Mouse (Mus musculus) gastrocnemius, adult 2 months (tissue): Measurements from ENCODE around the gene Ctbp1. TPM values are rescaled to one million over a fixed set of nuclear protein-coding genes. Genes with fewer than 3 reads are reported as not detected.
A peak's percentile ranks its signal among the peaks of the same experiment; 100 is the strongest.

ENCODE experiments used
- DNase-seq: peaks from one replicate; pipeline ENCODE4 v3.0.0; 2022
- H3K27ac ChIP-seq: fragments of 200-600 bp; 2 replicates; pipeline ENCODE4 v1.8.1; 2022; ENCODE audit warnings: mild to moderate bottlenecking
- H3K4me3 ChIP-seq: fragments of 200-600 bp; 2 replicates; pipeline ENCODE4 v1.8.1; 2022; ENCODE audit warnings: mild to moderate bottlenecking, moderate library complexity
- CTCF ChIP-seq: fragments of 200-600 bp; IDR thresholded peaks from 2 replicates; pipeline ENCODE4 v1.8.1; 2022; ENCODE audit warnings: antibody characterized with exemption, mild to moderate bottlenecking, moderate library complexity
- intact Hi-C: fragments of 180-260 bp; cut with DNase I; formaldehyde crosslinking; loops from one replicate; pipeline ENCODE4 v1.15.1; 2025
- total RNA-seq, 2 experiments: library from RNA; stranded (reverse); gene quantifications; 2 replicates each; pipeline ENCODE4 v1.2.3; 2021

Ctbp1 gene
- total RNA-seq, 2 experiments from 2014 or later = 223 to 241 TPM

GRCm38 (mm10) chr5:33238256-33238645, 36.5 kb downstream of the Ctbp1 start:
- intact Hi-C loops = no loop called here
- Histone ChIP-seq H3K4me3 (no peak overlapping the region), H3K27ac (peak overlapping the region; percentile 75)
- TF ChIP-seq CTCF = no peak
- peak; percentile 62 for DNase-seq

GRCm38 (mm10) chr5:33237600-33238255, 37.1 kb downstream of the Ctbp1 start:
- intact Hi-C loops = no loop called here
- Histone ChIP-seq H3K27ac (peak overlapping the region; percentile 75), H3K4me3 (no peak overlapping the region)
- DNase-seq = peak; percentile 84
- TF ChIP-seq CTCF = no peak

- Histone ChIP-seq H3K27ac (peak overlapping the region; percentile 44), H3K4me3 (no peak overlapping the region)
- intact Hi-C loops = no loop called here
- no peak for TF ChIP-seq CTCF
- DNase-seq = no peak
Observed at GRCm38 (mm10) chr5:33234391-33235031, 40.3 kb downstream of the Ctbp1 start.

GRCm38 (mm10) chr5:33232791-33233190, 42.0 kb downstream of the Ctbp1 start:
- no peak for TF ChIP-seq CTCF
- intact Hi-C loops = no loop called here
- no peak overlapping the region for H3K27ac ChIP-seq
- no peak for DNase-seq
- H3K4me3 ChIP-seq = no peak overlapping the region

- H3K4me3 ChIP-seq = no peak overlapping the region
- peak; percentile 2; the same call in 1 of the 2 replicates for TF ChIP-seq CTCF
- no peak for DNase-seq
- H3K27ac ChIP-seq = peak overlapping the region; percentile 80
- intact Hi-C loops = no loop called here
Observed at GRCm38 (mm10) chr5:33230285-33230684, 44.5 kb downstream of the Ctbp1 start.

- Histone ChIP-seq H3K4me3 (peak overlapping the region; percentile 13; the same call in 1 of the 2 replicates), H3K27ac (peak overlapping the region; percentile 80)
- DNase-seq = peak; percentile 81
- intact Hi-C loops = no loop called here
- no peak for TF ChIP-seq CTCF
Observed at GRCm38 (mm10) chr5:33228428-33228827, 46.4 kb downstream of the Ctbp1 start.

GRCm38 (mm10) chr5:33225673-33226072, 49.1 kb downstream of the Ctbp1 start:
- intact Hi-C loops = no loop called here
- Histone ChIP-seq H3K27ac (peak overlapping the region; percentile 35; the same call in 1 of the 2 replicates), H3K4me3 (no peak overlapping the region)
- no peak for TF ChIP-seq CTCF
- peak; percentile 12 for DNase-seq

- H3K27ac ChIP-seq = no peak overlapping the region
- peak; percentile 9 for DNase-seq
- TF ChIP-seq CTCF = no peak
- intact Hi-C loops = loop anchor here (5.0 kb wide), 1 partner anchor 43 kb away; no protein-coding TSS in a partner anchor
- no peak overlapping the region for H3K4me3 ChIP-seq
Observed at GRCm38 (mm10) chr5:33224491-33224890, 50.3 kb downstream of the Ctbp1 start.

- DNase-seq = no peak
- intact Hi-C loops = loop anchor here (5.0 kb wide), 1 partner anchor 44 kb away; no protein-coding TSS in a partner anchor
- Histone ChIP-seq H3K27ac (peak overlapping the region; percentile 84), H3K4me3 (no peak overlapping the region)
- TF ChIP-seq CTCF = no peak
Observed at GRCm38 (mm10) chr5:33222841-33223744, 51.7 kb downstream of the Ctbp1 start.

GRCm38 (mm10) chr5:33222389-33222788, 52.4 kb downstream of the Ctbp1 start:
- TF ChIP-seq CTCF = no peak
- intact Hi-C loops = loop anchor here (5.0 kb wide), 1 partner anchor 45 kb away; no protein-coding TSS in a partner anchor
- no peak overlapping the region for H3K4me3 ChIP-seq
- peak overlapping the region; percentile 84 for H3K27ac ChIP-seq
- DNase-seq = no peak

- DNase-seq = peak; percentile 78
- no peak for TF ChIP-seq CTCF
- intact Hi-C loops = loop anchor here (5.0 kb wide), 1 partner anchor 47 kb away; no protein-coding TSS in a partner anchor
- peak overlapping the region; percentile 46 for H3K4me3 ChIP-seq
- peak overlapping the region; percentile 84 for H3K27ac ChIP-seq
Observed at GRCm38 (mm10) chr5:33220350-33221044, 54.3 kb downstream of the Ctbp1 start.

GRCm38 (mm10) chr5:33219831-33220230, 55.0 kb downstream of the Ctbp1 start:
- Histone ChIP-seq H3K4me3 (peak overlapping the region; percentile 46), H3K27ac (peak overlapping the region; percentile 84)
- intact Hi-C loops = loop anchor here (5.0 kb wide), 1 partner anchor 47 kb away; no protein-coding TSS in a partner anchor
- TF ChIP-seq CTCF = no peak
- peak; percentile 35 for DNase-seq
